Mouse (Mus musculus) left cerebral cortex, adult 6 months (tissue): ENCODE measurements around the gene Rps28. TPM values are rescaled to one million over a fixed set of nuclear protein-coding genes. Genes with fewer than 3 reads are reported as not detected.

Experiments used
- long read RNA-seq, 2 experiments: library from polyadenylated mRNA; unstranded; transcript quantifications; one replicate each; pipeline ENCODE4 v2.0.0; 2019 to 2020
- polyA plus RNA-seq: library from polyadenylated mRNA; unstranded; fragments of <200 nt; fragmentation: Nextera tagmentation; gene quantifications from 2 replicates; pipeline ENCODE4 v1.2.3, GENCODE M21; 2021

Rps28 gene
- polyA plus RNA-seq, result 2,886 and 3,372 TPM in 2 replicates
- long read RNA-seq, experiment 1, transcript Rps28-205 (4 exons, 382 nt), result major isoform, 86 of 117 reads
- long read RNA-seq, experiment 1, transcript Rps28-201 (4 exons, 392 nt), result minor isoform, 28 of 117 reads
- long read RNA-seq, experiment 1, partial matches to known transcripts, result 1 of 117 reads
- long read RNA-seq, experiment 1, other reads (novel, unspliced or antisense), result 0 of 117 reads
- long read RNA-seq, experiment 2, transcript Rps28-205 (4 exons, 382 nt), result major isoform, 1,034 of 1,371 reads
- long read RNA-seq, experiment 2, transcript Rps28-201 (4 exons, 392 nt), result minor isoform, 324 of 1,371 reads
- long read RNA-seq, experiment 2, partial matches to known transcripts, result 1 of 1,371 reads
- long read RNA-seq, experiment 2, other reads (novel, unspliced or antisense), result 8 of 1,371 reads

GRCm38 (mm10) chr17:33824084-33824996, at the start of gene Rps28, which contains the start of gene Ndufa7:
Gene Rps28 (minus strand): TSS chr17:33824562.
Gene Ndufa7 (plus strand): TSS chr17:33824572.

GRCm38 (mm10) chr17:33873537-33873936, 49.2 kb upstream of the Rps28 start, which contains the start of gene Gm7029:
Gene Gm7029 (plus strand): TSS chr17:33873837.

GRCm38 (mm10) chr17:33842966-33843795, 18.8 kb upstream of the Rps28 start, which contains the start of gene Cd320:
Gene Cd320 (plus strand): TSS chr17:33843091.

GRCm38 (mm10) chr17:33810334-33811141, 13.8 kb downstream of the Rps28 start, which contains the start of gene Kank3:
Gene Kank3 (plus strand): TSS chr17:33810519.

GRCm38 (mm10) chr17:33781124-33781977, 43.0 kb downstream of the Rps28 start, which contains the start of gene Angptl4:
Gene Angptl4 (minus strand): TSS chr17:33781830.

Other genes with a start within 250 kb of the Rps28 start
- gene Zfp414, start 195.5 kb downstream of the Rps28 start, polyA plus RNA-seq, result 29.6 and 40.3 TPM in 2 replicates
- not detected in 2 replicates for gene Pram1, start 186.5 kb downstream of the Rps28 start, polyA plus RNA-seq
- 48.3 and 50.7 TPM in 2 replicates for gene Hnrnpm, start 137.7 kb downstream of the Rps28 start, polyA plus RNA-seq
- 20.5 and 194 TPM in 2 replicates for gene March2, start 105.9 kb downstream of the Rps28 start, polyA plus RNA-seq
- gene Rab11b, start 64.0 kb downstream of the Rps28 start, polyA plus RNA-seq, result 640 and 662 TPM in 2 replicates
- 3.4 TPM in 2 replicates for gene Angptl4, start 42.7 kb downstream of the Rps28 start, polyA plus RNA-seq
- gene Kank3, start 14.0 kb downstream of the Rps28 start, polyA plus RNA-seq, result 18.2 and 19.7 TPM in 2 replicates
- gene Ndufa7, start within 50 bp of the Rps28 start, polyA plus RNA-seq, result 1,006 and 1,076 TPM in 2 replicates
- gene Cd320, start 18.5 kb upstream of the Rps28 start, polyA plus RNA-seq, result 45.2 and 56.2 TPM in 2 replicates
- not detected in 2 replicates for gene Gm7029, start 49.3 kb upstream of the Rps28 start, polyA plus RNA-seq
- gene Kifc1, start 66.1 kb upstream of the Rps28 start, polyA plus RNA-seq, result 0.23 and 0.25 TPM in 2 replicates
- gene Platr17, start 80.6 kb upstream of the Rps28 start, polyA plus RNA-seq, result 1.5 and 2.0 TPM in 2 replicates
- 17.9 and 19.4 TPM in 2 replicates for gene Daxx, start 84.9 kb upstream of the Rps28 start, polyA plus RNA-seq
- 27.8 and 29.4 TPM in 2 replicates for gene Tapbp, start 91.3 kb upstream of the Rps28 start, polyA plus RNA-seq
- 4.8 and 8.5 TPM in 2 replicates for gene Zbtb22, start 91.3 kb upstream of the Rps28 start, polyA plus RNA-seq
- gene Rgl2, start 105.0 kb upstream of the Rps28 start, polyA plus RNA-seq, result 7.1 and 7.2 TPM in 2 replicates
- gene Pfdn6, start 115.8 kb upstream of the Rps28 start, polyA plus RNA-seq, result 117 and 123 TPM in 2 replicates
- gene Wdr46, start 116.1 kb upstream of the Rps28 start, polyA plus RNA-seq, result 4.5 and 4.8 TPM in 2 replicates
- 4.3 and 5.6 TPM in 2 replicates for gene B3galt4, start 126.9 kb upstream of the Rps28 start, polyA plus RNA-seq
- gene Vps52, start 131.2 kb upstream of the Rps28 start, polyA plus RNA-seq, result 41.5 and 54.7 TPM in 2 replicates
- 906 and 922 TPM in 2 replicates for gene Rps18, start 131.4 kb upstream of the Rps28 start, polyA plus RNA-seq
- gene H2-K1, start 175.8 kb upstream of the Rps28 start, polyA plus RNA-seq, result 29.6 and 37.7 TPM in 2 replicates
- 3.4 and 12.5 TPM in 2 replicates for gene Ring1, start 200.1 kb upstream of the Rps28 start, polyA plus RNA-seq
- 25.9 and 48.5 TPM in 2 replicates for gene H2-Ke6, start 203.5 kb upstream of the Rps28 start, polyA plus RNA-seq
- gene Slc39a7, start 207.1 kb upstream of the Rps28 start, polyA plus RNA-seq, result 66.0 and 69.8 TPM in 2 replicates
- gene Rxrb, start 207.2 kb upstream of the Rps28 start, polyA plus RNA-seq, result 12.9 and 32.8 TPM in 2 replicates
- gene Col11a2, start 214.9 kb upstream of the Rps28 start, polyA plus RNA-seq, result 0.48 and 0.55 TPM in 2 replicates